Mouse (Mus musculus): ENCODE measurements around the gene Grtp1.

Grtp1 gene

DNA sequence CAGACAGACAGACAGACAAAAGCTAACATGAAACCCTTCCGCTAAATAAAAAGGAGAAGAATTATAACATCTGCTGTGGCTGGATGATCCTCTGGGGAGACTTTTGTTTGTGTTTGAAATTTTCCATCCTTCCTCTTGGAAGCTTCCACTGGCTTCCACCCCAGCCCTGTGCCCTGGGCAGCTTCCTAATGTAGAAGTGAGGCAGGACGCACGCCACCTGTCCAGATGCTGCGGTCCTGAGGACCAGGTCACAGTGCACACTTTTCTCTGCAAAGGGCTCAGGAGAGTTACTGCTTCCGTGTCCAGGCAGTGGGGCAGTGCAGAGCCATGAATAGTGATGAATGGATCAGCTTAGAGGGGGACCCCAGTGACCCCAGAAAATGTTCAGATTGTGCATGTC lies 4.9 kb upstream of the Grtp1 start:
- in situ Hi-C loops (cut with MboI, MseI): no loop called here

DNA sequence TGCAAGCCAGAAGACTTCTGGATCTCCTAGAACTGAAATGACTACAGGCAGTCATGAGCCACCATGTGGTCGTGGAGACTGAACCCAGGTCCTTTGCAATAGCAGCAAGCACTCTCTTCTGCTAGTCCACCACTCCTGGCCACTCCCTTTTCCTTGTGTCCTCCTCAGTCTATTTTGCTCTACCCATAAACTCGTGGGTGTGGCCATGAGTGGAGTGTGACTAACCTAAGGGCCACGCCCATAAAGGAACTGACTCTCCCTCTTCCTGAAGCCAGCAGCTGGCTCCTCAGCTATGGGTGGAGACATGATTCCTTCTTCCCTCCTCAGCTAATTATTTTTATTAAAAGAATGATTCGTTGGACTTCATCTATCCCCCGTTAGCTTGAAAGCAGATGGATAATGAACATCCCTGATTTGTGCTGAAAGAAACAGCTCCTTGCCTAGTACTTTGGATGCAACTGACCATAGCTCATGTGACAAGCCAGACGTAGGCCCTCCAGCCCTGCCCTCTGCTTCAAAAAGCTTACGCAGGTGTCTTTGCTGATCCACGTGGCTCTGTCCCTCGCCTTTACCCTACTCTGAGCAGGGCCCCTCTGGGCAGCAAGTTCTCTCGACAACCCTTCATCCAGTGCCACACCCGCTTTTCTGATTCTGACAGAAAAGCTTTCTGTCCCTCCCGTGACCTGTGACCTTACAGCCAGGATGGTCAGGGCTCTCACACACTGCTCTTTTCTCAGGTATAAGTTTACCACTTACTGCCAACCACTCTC lies 4.1 kb upstream of the Grtp1 start:
- in situ Hi-C loops (cut with MboI, MseI): no loop called here

DNA sequence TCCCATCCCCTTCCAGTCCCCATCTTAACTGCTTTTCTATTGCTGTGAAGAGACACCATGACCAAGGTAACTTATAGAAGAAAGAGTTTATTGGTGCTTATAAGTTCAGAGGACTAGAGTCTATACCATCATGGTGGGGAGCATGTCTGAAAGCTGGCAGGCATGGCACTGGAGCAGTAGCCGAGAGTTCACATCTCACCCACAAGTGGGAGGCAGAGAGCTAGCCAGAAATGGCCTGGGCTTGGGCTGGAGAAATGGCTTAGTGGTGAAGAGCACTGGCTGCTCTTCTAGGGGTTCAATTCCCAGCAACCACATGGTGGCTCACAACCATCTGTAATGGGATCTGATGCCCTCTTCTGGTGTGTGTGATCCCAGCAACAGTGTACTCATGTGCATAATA lies 3.1 kb upstream of the Grtp1 start:
- in situ Hi-C loops (cut with MboI, MseI): no loop called here

DNA sequence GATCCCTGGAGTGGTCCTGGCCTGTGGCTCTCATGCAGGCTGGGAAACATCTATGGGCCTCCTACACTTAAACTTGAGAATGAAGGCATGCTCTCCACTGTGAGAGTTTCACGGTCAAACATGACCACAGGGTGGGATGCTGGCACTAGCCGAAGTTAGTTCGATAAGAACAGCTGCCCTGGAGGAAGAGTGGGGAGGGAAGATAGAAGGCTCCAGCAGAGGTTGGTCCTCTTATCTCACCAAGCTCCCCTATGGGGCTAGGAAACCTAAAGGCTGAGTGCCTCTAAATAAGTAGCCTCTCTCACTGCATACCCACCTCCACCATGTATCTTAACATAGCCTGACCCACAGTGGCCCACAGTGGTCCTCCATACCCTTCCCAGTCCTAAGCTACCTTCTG lies 2.4 kb upstream of the Grtp1 start:
- in situ Hi-C loops (cut with MboI, MseI): no loop called here

DNA sequence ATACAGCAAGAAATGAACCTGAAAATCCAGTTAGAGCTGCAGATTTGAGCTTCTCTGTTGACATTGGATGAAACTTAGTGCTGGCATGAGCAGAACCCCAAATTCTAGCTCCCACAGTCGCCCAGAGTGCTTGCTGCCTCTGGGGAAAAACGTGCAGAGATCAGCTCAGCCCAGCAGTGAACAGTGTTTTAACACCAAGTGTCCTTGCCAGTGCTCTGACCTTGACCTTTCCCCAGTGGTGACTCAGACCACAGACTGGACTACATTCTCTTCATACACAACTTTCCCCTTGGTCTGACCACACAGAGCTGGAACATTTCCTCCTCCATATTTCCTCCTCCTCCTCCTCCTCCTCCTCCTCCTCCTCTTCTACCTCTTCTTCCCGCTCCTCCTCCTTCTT lies 1.6 kb upstream of the Grtp1 start:
- in situ Hi-C loops (cut with MboI, MseI): no loop called here

DNA sequence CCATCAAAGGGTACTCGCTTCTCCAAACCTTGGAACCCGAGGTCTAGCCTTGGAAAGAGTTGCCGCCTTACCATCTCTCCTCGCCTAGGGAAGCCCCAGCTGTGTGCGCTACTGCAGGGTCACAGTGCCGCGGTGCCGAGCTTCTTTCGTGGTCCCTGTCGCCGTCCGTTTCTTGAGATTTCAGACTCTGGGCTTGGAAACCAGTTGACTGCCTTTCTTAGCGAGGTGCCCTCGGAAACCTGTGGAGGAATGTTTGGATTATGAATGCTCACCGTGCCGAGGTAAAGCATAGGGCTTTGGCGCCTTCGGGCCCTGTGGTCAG lies 554 bp upstream of the Grtp1 start:
- in situ Hi-C loops (cut with MboI, MseI): no loop called here

DNA sequence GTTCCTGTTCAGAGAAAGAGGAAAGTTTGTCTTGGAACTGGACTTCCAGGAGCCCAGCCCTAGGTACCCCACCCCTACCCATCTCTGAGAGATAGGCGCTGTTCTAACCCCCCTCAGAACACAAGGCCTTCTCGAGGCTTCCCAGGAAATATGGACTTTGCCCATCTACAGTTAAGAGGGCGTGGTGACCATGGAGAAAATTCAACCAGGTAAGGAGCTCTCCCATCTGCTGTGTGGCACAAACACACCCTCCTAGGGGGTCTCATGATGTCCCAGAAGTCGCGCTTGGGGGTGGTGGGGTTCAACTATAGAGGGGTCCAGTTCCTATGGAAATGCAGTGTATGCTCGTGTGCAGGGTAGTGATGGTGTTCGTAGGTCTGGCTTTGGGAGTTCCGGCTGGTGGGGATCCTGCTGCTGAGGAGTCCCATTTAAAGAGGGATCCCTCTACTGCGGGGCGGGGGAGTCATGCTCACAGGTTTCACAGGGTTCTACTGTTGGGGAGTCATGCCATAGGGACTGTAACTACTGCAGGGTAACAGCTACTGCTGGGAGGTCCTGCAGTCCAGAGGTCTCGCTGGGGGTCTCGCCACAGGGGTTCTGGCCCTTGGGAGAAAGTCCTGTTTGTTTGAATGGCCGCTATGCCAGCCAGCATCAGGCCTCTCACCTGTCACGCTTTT lies 897 bp downstream of the Grtp1 start:
- in situ Hi-C loops (cut with MboI, MseI): no loop called here

DNA sequence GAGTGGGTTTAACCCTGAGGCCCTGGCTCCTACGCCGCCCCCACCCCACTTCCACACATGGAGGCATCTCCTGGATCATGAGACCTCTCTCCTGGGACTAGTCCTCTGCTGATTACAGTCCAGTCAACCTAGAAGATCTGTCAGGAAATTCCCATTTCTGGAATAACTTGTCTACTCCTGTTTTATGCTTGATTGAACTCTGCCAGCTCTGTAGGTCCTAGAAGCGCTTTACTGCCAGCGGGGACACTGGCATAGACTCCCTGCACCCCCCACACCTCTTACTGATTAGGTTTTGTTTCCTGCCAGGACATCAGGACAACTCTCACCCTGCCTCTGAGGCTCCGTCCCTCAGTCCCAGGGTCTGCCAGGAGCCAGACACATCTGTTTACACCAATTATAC lies 2.9 kb downstream of the Grtp1 start:
- in situ Hi-C loops (cut with MboI, MseI): no loop called here

DNA sequence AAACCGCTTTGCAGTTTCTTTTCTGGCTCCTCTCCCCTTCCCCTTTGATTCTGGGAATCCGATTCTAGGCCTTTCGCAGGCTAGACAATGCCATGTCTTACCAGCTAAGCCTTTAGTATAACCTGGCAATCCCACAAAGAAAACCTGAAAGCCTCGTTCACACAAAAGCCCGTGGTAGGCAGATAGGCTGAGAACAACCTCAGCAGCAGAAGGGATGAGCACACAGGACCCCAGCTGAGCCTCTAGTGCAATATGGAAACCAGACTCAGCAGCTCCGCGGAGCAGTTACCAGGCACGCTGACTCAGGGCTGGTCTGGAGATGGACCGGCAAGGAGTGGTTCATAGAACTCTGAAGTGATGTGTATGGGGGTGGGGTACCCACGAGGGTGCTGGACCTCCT lies 5.6 kb downstream of the Grtp1 start:
- in situ Hi-C loops (cut with MboI, MseI): no loop called here

DNA sequence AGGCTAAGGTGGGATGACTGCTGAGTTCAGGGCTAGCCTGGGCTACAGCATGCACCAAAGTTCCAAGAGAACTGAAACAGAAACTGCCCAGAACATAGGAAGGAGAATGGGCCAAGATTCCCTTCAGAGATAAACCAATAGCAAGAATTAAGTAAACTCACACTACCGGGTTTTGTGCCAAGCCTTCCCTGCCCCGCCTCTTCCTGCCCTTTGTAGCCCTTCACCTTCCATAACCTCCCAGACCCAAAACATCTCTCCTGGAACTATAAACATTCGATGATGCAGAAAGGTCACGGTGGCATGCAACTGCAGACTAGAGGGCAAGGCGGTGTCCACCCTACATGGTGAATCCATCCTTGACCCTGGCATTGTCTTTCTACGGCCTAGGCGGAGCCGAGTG lies 10.2 kb downstream of the Grtp1 start:
- in situ Hi-C loops (cut with MboI, MseI): no loop called here

DNA sequence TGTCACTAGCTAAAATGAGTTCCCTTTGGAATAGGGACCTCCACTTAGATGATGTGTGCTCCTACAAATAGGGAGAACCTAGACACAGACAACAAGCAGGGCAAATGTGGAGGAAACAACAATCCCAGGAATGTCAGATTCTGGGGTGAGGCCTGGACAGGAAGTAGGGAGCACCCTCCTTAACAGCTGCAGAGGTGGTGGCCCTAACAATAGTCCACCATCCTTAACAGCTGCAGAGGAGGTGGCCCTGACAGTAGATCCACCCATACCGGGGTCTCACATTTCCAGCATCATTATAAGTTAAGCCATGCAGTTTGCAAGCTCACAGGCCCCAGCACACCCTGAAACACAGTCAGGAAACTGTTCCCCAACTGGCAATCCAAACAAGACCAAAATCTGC lies 11.6 kb downstream of the Grtp1 start:
- in situ Hi-C loops (cut with MboI, MseI): no loop called here

DNA sequence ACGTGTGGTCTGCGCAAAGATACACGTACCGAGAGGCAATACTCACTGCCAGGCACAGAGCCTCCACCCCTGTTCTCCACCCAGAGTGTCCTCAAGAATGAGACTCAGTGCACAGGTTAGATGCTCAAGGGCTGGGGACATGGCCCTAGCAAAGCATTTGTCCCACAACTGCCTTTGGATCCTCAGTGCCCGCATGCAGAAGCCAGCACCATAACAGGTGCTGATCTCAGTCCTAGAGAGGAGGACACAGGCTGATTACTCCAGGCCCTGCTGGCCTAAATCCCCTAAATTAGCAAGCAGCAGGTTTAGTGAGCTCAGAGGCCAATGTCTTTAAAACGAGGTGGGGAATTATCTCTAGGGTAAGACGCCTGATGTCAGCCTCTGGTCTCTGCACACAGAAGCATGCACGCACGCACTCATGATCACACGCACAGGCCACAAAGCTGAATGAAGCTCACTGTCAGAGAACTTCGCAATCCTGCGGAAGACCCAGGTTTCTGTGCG lies 12.3 kb downstream of the Grtp1 start:
- in situ Hi-C loops (cut with MboI, MseI): no loop called here

DNA sequence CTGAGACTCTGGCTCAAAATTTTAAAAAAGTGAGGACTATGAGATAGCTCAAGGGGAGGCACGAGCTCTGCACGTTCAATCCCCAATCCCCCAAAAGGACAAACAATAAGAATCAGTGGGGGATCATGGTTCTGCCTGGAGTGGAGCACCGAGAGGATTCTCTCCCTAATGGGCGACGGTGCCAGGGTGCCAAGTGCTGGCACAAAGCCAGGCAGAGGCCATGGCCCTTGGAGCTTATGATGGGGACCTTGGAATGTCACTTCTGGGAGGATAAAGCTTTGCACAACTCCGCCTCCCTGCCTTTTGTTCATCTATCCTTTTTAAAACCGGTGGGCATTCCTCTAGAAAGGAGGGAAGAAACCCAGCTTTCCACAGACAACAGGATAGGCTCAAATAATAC lies 12.8 kb downstream of the Grtp1 start:
- in situ Hi-C loops (cut with MboI, MseI): no loop called here

DNA sequence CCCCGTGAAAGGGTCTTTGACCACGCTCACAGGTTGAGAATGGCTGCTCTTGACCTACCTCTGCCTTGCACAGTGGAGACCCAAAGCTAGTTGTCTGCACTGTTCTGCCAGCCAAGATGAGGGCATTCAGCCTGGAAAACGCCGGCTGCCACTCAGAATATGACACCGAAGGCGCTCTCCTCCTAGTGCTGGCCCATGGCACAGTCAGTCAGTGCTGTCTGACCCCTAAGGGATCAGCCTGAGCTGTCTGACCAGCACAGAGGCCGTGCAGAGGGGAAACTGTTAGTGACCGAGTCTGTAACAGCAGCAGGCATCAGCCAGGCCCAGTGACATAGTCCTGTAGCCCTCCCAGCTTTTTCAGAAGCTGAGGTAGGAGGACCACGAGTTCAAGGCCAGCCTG lies 13.2 kb downstream of the Grtp1 start:
- in situ Hi-C loops (cut with MboI, MseI): no loop called here

DNA sequence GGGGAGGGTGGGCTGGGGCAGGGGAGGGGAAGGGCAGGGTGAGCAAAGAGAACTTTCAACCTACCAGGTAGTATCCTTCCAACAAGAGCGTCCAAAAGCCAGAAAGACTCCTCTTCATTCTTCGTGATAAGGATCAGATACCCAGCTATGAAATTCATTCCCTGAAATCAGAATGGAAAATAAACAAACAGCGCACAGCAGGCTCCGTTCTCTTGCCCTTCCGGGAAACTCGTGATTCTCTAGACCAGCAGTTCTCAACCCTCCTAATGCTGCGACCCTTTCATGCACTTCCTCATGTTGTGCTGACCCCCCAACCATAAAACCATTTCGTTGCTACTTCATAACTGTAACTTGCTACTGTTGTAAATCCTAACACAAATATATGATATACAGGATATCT lies 13.6 kb downstream of the Grtp1 start:
- in situ Hi-C loops (cut with MboI, MseI): no loop called here

DNA sequence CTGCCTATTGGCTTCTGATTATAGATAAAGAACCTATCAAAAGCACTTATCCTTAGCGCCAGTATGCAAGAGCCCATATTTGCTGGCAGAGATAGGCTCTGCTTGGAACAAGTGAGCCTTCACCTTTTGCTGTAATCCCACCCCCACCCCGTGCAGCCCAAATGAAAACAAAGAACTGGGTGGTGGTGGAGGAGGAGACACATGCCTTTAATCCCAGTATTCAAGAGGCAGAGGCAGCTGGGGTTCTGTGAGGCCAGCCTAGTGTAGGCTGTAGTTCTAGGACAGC lies 18.8 kb downstream of the Grtp1 start:
- in situ Hi-C loops (cut with MboI, MseI): no loop called here

DNA sequence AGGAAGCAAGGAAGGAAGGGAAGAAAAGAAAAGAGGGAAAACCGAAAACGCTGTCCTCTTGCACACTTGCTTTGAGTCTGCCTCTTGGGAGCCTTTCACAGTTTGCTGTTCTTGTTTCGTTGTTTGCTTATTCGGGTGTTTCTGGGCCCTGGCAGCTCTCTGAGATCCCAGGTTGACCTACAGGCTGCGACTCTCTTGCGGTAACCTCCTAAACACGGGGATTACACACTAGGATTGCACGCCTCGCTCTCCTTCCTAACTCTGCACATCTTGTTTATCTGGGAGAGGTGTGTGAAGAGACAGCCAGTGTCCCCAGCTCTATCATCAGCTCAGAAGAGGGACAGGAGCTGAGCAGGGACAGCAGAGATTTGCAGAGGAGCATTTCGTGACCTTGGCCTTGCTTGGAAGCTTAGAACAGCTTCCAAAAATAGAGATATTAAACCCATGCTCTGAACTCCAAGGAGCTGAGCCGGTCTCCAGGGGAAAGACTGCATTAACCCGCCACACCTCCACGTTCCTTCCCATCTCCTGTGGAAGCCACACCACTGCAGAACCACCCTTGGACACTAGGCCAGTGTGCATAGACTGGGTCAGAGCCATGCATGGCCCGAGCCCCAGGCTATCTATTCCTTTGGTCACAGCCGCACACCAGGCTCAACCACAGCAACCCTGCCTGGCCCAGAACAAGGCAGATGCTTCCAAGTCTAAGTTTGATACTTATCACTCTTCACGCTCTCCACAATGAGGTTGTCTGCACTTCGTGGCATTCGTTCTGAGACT lies 19.3 kb downstream of the Grtp1 start:
- in situ Hi-C loops (cut with MboI, MseI): no loop called here

DNA sequence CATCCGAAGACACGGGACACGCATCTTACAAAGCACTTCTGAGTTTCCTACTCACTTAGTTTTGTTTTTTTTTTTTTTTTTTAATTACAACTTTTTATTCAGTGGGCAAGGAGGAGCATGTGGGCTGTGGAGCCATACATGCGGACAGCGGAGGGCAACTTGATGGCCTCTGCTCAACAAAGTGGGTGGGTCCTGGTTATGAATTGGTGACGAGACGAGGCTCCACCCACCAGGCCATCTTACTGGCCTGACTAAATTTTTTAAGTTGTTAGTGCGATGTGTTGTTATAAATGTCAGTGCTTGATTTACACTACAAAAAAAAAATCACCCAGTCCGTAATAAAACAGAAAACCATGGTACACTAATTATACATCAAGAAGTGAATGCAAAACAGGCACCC lies 20.0 kb downstream of the Grtp1 start:
- in situ Hi-C loops (cut with MboI, MseI): no loop called here

DNA sequence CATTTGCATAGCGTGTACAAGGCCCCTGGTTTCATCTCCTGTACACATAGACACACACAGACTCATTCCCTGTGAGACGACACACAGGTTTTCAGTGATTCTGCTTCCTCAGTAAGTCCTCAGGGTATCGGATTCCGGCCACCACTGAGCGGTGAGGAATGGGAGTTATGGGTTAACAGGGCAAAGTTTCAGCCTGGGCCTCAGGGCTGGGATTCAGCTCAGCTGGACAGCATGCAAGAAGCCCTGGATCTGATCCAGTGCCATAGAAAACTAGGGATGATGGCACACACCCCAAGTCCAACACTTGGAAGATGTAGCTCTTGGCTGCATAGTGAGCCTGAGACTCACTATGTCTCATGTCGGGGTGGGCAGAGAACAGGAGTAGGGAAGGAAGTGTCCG lies 20.5 kb downstream of the Grtp1 start:
- in situ Hi-C loops (cut with MboI, MseI): no loop called here

DNA sequence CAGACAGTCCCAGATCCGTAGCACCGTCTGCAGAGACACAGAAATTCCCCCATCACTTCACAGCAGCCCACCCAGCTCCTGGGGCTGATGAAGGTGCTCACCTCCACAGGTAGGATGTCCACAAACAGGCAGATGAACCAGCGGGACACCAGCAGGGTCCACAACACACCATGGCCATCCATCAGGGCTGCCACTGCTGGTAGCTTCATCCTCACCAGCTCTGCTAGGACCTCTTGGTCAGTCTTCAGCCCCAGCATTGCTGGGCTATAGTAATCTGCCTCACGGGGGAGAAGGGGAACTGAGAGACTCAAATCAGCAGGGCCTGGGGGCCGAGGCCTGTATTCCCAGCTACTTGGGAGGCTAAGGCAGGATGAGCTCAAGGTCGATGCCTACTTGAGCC lies 20.9 kb downstream of the Grtp1 start:
- in situ Hi-C loops (cut with MboI, MseI): no loop called here

DNA sequence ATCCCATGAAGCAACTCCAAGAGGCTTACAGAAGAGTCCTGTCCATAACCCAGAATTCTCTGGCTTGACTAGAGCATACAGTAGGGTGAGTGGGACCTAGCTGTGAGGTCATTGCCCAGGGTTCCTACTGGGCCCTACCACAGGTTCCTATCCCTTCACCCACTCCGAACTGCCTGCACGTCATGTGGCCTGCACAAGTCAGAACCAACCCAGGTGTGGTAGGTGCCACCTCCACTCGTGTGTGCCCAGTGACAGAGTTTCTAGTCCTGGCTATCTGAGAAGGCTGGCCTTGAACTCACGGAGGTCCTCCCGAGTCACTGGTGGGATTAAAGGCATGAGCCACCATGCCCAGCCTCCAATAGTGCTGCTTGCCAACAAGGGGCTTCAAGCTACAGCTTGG lies 22.3 kb downstream of the Grtp1 start:
- in situ Hi-C loops (cut with MboI, MseI): no loop called here

DNA sequence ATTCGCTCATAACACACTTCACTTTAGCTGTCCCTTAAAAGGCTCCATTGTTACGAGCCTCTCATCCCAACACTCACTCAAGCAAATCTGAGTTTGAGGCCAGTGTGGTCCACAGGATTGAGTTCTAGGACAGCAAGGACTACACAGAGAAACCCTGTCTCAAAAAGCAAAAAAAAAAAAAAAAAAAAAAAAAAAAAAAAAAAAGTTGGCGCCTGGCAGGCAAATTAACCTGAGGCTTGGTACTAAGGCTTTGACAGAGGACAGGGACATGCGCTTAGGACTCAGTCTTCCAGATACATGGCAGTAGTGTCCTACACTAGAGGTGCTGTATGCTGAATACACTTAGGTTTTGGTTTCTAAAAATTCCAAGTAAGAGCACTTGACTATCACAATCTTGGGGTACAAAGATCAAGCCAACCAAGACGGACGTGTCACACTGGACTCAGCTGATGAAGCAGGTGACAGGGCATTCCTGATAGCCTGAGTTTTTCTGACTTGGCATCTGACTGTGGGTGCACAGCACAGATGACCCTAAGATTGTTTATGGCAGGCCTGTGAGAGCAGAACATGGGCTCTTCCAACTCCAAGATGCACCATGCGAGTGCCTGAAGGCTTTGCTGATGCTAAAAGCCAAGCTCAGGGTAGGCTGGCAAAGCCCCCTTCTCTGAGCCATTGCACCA lies 23.1 kb downstream of the Grtp1 start:
- in situ Hi-C loops (cut with MboI, MseI): no loop called here

DNA sequence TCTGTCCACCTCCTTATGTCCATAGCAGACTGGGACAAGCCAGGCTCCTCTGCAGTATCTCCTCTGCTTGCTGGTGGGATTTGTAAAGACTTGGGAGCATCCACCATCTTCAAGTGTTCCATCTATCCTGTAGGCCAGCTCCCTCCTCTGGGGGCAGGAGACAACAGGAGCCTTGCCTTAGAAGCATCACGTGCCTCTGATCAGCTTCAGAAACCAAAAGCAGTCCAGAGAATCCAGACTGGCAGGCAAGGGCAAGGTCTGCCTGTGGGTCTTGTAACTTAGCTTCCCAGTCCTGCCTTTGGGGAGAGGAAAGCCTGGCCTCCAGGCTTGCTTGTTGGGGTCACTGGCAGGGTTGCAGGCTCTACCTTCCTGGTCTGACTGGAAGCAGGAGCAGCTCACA lies 24.8 kb downstream of the Grtp1 start:
- in situ Hi-C loops (cut with MboI, MseI): no loop called here
